Mouse (Mus musculus): Measurements from ENCODE around the gene Gm10837.

The Gm10837 gene

DNA sequence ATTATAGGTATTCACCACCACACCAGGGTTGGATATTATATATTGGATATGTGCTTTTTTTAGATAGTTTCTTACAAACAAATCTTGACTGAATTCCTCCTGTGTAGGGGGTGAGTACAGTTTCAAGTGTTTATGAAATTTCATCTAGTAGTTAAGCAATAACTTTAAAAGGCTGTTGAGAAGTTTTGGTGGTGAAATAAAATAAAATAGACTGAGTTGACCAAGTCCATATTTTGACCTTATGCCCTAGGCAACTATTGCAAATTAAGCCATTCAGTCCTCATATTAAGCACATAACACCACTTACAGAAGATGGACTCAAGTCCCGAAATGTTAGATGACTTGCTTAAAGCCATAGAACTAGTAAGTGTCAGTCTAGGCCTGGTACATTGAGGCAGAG, 45.6 kb downstream of the Gm10837 start:
- DNase-seq = no peak

Data from layer of hippocampus, adult 9-11 months (tissue).